Mouse (Mus musculus): Measurements from ENCODE around the gene Cnnm2.
A peak's percentile ranks its signal among the peaks of the same experiment; 100 is the strongest.
"Not testable (repeated sequence)": the region's sequence is repeated elsewhere in the genome, so short reads cannot be mapped to it uniquely, and the experiment has no call there.

Gene Cnnm2

GRCm38 (mm10) chr19:46761247-46761946 is at the start of gene Cnnm2:
Cnnm2 (plus strand) TSS chr19:46761596.
- peak; percentile 99 to 100 for DNase-seq

- no peak for DNase-seq
These were observed 47.2 kb upstream of the Cnnm2 start for GRCm38 (mm10) chr19:46714234-46714633.

GRCm38 (mm10) chr19:46715016-46715415 is 46.4 kb upstream of the Cnnm2 start:
- no peak for DNase-seq

GRCm38 (mm10) chr19:46718150-46718549 is 43.2 kb upstream of the Cnnm2 start:
- no peak for DNase-seq

GRCm38 (mm10) chr19:46724411-46724810 is 37.0 kb upstream of the Cnnm2 start:
- no peak for DNase-seq

- DNase-seq = no peak
These were observed 35.3 kb upstream of the Cnnm2 start for GRCm38 (mm10) chr19:46726142-46726541.

- DNase-seq = no peak
These were observed 34.2 kb upstream of the Cnnm2 start for GRCm38 (mm10) chr19:46727140-46727736.

- no peak for DNase-seq
These were observed 33.4 kb upstream of the Cnnm2 start for GRCm38 (mm10) chr19:46727945-46728540.

GRCm38 (mm10) chr19:46728909-46729308 is 32.5 kb upstream of the Cnnm2 start:
- DNase-seq = no peak

- DNase-seq = no peak
These were observed 30.0 kb upstream of the Cnnm2 start for GRCm38 (mm10) chr19:46731351-46731750.

- DNase-seq = not testable (repeated sequence)
These were observed 28.7 kb upstream of the Cnnm2 start for GRCm38 (mm10) chr19:46732673-46733072.

- no peak for DNase-seq
These were observed 27.8 kb upstream of the Cnnm2 start for GRCm38 (mm10) chr19:46733626-46734025.

GRCm38 (mm10) chr19:46735241-46735640 is 26.2 kb upstream of the Cnnm2 start:
- no peak for DNase-seq

GRCm38 (mm10) chr19:46737106-46737505 is 24.3 kb upstream of the Cnnm2 start:
- DNase-seq = no peak

GRCm38 (mm10) chr19:46740341-46741008 is 20.9 kb upstream of the Cnnm2 start:
- peak in 1 of 2 experiments; percentile 52 for DNase-seq

- DNase-seq = no peak
These were observed 19.8 kb upstream of the Cnnm2 start for GRCm38 (mm10) chr19:46741574-46741973.

- DNase-seq = no peak
These were observed 16.7 kb upstream of the Cnnm2 start for GRCm38 (mm10) chr19:46744681-46745080.

GRCm38 (mm10) chr19:46747799-46748198 is 13.6 kb upstream of the Cnnm2 start:
- DNase-seq = no peak

GRCm38 (mm10) chr19:46752235-46752634 is 9.2 kb upstream of the Cnnm2 start:
- DNase-seq = no peak

- peak; percentile 14 to 51 for DNase-seq
These were observed 6.3 kb upstream of the Cnnm2 start for GRCm38 (mm10) chr19:46755066-46755465.

- no peak for DNase-seq
These were observed 5.2 kb upstream of the Cnnm2 start for GRCm38 (mm10) chr19:46756221-46756620.

- no peak for DNase-seq
These were observed 2.3 kb upstream of the Cnnm2 start for GRCm38 (mm10) chr19:46759096-46759495.

GRCm38 (mm10) chr19:46759909-46760308 is 1.5 kb upstream of the Cnnm2 start:
- not testable (repeated sequence) for DNase-seq

All from spleen, adult 18-20 months (tissue).